Mouse (Mus musculus): ENCODE data around the gene Sim2. TPM values are rescaled to one million over a fixed set of nuclear protein-coding genes. Genes with fewer than 3 reads are reported as not detected.

The Sim2 gene
- total RNA-seq, 4 experiments from 2014 or later, result 0.18 to 1.4 (median 0.23) TPM; not detected in 1

DNA sequence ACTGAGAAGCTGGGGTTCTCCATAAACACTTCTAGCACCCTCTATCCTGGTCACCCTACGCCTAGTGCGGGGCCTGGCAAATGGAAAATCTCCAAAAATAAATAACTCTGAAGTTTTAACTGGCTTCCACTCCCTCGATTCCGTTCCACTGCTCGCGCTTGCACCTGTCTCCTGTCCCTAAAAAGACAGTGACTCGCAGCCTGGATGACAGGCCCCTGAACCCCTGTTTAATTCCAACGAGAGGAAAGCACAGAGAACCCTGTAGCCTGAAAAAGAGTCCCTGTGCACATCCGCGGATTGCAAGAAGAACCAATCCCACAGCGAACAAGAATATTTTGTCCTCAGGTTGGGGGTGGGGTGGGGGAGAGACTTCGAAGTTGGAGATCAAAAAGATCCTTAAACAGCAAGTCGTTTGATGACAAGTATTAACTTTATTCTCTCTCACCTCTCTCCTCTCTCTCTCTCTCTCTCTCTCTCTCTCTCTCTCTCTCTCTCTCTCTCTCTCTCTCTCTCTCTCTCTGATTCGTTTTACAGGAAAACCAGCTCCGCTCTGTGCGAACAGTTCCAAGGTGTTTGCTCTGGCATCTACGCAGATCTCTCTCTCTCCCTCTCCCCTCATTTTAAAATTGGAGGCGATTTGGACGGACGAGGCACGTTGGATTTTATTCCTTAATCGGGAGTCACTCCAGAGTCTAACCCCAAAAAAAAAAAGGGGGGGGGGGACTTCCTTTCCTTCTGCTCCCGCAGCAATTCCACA, 6.2 kb upstream of the Sim2 start:
- no peak for DNase-seq (ENCODE audit: low spot score in 2 of 2)

DNA sequence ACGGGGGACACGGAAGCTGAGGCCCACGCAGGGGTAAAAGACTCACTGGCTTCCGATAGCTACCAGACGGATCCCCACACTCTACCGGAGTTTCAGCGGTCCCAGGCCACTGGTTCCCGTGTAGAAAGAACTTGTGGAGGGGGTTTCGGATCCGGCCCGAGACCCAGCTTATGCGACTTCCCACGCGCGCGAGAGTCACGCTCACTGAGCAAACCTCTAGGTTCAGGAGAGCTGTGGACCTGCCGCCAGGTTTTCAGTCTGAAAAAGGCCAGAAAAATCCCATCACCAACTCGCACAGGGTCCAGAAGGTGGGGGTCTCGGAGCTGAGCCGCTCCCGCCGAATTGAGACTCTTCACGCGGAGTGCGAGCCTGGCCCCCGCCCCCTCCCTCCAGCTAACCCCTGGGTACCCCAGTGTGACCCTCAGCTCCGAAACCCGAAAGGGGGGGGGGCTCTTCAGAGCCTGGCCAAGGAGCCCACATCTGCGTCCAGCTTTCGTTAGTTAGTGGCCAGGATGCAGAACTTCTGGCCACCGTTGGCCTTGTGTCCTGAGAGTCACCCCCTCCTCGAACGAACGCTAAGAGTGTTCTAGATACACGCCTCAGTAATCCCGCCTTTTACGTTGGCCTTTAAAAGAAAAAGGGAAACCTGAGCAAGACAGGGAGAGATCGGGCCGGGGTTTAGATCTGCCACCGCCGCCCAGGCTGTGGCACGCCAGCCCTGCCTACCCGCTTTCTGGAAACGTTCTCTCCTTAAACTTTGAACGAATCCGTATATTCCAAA, 5.5 kb upstream of the Sim2 start:
- no peak for DNase-seq (ENCODE audit: low spot score in 2 of 2)

DNA sequence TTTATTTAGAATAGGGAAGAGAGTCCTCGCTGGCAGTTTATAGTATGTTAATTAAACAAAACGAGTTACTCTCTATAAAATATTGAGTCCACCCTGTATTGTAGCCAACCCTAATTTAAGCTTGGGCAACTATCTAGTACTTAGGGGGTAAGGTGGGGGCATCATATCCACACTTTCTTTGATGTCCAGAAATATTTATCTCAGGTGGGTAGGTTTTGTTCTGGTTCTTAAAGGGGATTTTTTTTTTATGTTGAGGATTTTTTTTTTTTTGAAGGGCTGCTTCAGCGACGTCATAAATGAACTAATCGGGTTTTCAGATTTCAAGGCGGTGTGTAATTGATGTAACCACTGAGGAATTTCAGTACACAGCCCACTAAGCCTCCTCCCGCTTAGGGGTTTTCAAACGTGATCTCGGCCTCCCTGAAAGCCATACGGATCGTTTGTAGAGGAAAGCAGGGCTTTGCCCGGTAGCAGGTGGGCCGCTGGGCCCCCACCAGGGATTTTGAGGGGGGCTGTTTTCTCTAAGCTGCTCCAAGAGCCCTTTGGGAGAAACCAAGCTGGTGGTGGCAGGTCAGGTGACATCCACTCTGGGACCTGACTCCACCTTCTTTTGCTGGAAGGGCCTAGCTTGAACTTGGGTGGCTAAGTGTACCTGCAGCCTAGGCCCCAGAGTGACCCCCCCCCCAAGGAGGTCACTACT, 4.7 kb upstream of the Sim2 start:
- no peak for DNase-seq (ENCODE audit: low spot score in 2 of 2)

DNA sequence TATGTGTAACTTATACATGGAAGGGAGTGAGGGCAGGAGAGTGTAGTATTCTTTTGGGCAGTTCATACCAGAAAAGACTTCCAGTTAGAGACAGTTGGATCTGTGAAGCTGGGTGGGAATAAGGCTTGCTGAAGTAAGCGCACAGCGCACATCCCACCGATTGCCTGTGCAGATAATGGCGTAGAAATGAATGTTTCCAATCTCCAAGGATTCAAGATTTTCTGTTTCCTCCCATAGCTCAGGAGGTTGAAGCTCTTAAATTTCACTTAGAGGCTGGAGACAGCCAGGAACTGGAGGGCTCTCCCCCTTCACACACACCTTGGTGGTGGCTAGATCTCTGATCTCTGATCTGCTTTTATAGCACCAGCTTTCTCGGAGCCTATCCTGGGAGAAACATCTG, 3.1 kb upstream of the Sim2 start:
- DNase-seq (ENCODE audit: low spot score in 2 of 2), result no peak

DNA sequence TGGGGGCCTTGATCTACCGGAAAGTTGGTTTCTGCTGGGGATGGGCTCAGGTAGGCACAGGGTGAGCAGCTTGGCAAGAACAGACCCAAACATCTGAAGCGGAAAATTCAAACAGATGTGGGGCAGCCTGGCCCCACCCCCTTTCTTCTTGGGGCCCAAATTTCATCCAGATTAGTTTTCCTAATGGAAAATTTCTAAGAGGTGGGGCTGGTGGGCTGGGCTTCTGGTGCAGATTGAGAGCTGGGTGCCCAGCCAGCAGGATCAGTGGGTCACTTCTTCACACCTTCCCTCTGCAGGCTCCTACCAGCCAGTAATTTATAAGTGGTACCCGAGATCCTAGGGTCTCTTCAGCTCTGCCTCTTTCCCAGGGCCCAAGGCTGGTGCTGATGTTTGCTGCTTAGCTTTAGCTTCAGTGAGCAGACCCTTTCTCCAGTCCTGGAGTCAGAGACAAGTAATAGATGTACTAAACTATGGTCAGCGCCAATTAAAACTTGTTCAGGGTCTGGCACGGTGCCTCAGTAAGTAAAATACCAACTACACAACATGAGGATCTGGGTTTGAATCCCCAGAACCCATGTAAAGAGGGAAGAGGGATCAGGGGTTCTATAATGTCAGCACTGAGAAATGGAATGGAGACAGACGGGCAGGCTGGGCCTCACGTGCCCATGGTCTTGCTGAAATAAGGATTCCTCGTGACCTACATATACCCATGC, 2.6 kb upstream of the Sim2 start:
- DNase-seq (ENCODE audit: low spot score in 2 of 2), result no peak

DNA sequence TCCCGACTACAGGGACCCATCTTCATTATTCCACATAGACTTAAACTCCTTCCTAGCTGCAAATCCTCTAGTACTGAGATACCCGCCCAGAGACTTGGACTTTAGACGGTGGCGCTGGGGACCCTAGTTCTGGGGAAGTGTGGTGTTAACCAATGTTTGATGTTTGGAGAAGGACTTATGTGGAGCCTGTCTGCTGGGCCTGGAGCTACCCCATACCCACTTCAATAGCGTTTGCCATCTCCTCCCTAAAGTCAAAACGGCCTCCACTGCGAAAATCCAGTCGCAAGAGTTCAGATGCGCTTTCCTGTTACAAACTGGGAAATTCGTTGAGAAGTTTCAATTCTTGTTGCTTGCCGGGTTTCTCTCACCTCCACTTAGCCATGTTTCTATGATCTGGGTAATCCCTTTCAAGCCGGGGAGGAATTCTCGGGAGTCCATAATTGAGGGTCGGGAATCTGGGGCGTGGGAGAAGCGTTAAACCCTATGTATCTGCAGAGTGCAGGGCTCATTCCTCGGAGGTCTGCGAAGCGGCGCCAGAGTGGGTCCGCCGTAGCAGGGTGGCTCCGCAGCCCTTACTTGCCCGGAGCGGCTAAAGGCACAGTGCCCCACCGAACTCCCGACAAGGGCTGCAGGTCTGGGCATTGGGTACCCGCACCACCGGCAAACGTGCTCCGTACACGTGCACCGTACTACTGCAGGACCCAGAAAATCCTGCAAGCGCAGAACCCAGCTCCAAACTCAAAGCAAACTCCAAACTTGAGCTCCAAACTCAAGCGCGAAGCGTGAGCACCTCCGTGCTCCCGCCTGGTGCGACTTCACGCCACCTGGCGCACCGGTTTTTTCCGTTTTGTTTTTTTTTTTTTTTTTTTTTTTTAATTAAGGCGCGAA, 1.5 kb upstream of the Sim2 start:
- no peak for DNase-seq (ENCODE audit: low spot score in 2 of 2)

DNA sequence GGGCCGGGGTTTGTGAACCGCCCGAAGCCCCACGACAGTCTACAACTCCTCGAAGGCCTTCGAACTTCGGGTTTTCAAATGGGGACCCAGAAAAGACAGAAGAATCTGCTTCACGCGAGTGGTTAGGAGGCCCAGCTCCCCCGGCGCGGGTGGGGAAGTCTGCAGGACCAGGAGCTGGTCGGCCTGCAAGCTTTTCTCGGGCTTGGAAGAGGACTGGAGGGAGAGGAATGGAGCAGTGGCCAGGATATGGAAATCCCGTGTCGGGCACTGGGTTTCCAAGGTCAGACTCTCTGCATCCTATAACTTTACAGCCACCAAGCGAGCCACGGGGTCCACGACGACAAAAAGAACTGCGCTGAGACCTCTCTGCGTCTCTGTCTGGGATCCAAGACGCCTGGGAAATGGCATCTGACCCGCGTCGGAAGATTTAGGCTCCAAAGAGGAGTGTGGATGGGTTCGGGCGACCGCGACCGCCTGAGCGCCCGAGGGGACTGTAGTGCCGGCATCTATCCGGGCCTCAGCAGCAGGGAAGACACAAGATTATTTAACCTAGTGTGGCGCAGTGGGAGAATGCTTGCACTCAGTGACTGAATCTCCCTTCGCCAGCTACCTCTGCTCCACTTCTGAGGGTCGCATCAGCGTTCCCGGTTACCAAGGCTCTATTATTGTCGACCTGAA, 744 bp upstream of the Sim2 start:
- no peak for DNase-seq (ENCODE audit: low spot score in 2 of 2)

DNA sequence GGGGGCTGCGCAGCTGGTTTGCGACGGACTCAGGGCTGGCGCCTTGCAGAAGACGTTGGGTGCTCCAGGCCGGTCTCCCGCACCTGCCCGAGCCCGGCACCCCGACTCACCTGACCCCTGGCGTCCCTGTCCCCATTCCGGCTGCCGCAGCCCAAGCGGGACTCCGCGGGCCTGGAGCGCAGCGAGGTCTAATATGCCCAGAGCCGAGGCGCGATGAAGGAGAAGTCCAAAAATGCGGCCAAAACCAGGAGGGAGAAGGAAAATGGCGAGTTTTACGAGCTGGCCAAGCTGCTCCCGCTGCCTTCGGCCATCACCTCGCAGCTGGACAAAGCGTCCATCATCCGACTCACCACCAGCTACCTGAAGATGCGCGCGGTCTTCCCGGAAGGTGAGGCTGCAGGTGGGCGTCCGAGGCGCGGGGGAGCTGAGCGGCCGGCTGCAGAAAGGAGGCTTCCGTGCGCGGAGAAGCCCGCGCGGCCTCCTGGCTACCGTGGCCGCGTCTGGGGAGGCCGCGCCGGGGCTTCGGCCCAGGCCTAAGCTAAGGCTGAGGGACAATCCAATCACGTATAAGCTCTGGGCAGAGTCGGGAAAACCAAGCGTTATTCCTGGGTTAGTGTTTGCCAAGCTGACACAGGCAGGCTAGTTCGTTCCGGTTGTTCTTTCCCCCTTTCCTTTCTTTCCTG, 1.0 kb downstream of the Sim2 start:
- no peak for DNase-seq (ENCODE audit: low spot score in 2 of 2)

DNA sequence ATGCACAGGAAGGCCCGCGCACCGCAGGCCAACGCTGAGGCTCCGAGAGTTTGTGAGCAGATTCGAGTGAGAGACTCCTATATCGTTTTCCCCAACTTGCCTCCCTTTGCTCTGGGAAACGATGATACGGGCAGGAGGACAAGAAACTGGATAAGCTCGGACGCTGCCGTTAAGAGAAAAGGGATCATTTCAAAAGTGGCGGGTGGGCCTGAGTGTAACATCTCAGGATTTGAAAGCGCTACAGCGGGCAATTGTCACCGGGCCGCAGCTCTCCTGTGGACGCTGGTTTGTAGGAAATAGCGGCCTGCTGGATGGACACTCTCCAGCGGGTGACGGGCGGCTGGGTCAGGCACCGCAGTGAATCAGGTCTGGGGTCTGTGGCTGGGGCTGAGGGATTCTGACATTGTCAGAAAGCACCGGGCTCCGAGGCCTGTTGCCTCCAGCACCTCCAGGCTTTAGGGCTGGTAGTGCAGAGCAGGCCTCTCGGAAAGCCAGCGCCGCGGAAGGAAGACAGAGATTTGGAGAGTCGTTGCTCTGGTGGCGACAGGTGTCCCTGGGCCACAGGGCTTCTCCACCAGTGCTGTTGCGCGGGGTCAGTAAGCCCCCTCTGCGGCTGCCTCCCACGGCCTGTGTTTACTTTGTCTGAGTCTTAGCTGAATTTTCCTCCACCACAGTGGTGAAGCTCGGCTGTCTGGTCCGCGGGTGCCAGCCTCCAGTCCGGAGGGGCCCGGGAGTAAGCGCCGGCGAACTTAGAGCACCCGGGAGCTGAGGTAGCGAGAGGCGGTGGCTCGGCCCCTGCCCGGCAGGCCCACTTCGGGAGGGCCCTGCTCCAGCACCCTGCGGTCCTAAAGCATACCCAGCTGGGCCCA, 2.2 kb downstream of the Sim2 start:
- DNase-seq (ENCODE audit: low spot score in 2 of 2), result no peak

DNA sequence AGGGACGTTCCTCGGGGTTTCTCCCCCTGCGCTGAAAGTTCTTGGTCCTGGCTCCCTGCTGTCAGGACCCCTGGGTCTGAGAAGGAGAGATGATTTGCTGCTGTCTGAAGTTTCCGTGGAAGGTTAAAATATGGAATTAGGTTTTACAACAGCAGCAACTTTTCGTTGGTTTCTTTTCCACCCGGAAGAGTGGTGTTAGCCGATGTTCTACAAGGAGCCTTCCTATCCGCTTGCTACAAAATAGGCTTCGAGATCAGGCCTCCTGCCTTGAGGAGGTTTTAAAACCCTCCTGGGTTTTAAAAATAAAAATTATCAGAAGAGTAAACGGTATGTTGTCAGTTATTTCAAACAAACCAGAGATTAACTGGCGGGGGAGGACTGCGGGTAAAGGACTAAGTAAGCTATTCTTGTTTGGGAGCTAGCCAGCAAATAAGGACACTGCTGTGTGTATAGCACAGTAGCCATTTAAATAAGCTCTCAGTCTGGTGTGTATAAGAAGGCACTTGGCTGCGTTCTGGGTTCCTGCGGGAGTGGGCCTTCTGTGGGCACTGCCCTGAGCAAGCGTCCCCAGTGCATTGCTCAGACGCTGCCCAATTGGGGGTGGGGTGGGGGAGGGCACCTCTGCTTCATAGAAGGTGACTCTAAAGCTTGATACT, 3.0 kb downstream of the Sim2 start:
- DNase-seq (ENCODE audit: low spot score in 2 of 2), result no peak

DNA sequence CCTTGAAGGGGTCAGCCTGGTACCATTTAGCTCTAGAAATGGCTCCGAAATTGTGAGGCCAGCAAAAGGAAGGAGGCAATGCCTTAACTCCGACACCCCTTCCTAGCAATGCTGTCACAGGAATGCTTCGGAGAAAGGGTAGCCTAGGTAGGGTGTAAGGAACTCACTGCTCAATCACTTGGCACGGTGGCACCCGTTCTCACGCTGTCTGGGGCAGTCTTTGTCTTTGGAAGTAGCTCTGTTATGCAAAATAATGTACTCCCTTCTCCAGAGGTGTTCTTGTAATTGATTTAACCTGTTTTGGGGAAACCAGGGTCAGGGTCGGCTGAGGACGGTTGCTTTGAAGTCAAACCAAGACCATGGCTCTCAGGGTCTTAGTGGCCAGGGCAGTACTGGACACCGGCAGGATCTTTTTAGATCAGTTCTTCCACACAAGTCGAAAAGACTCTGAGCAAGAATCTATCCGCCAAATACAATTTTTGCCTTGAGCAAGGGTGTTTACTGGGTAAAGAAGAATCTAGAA, 3.6 kb downstream of the Sim2 start:
- no peak for DNase-seq (ENCODE audit: low spot score in 2 of 2)

DNA sequence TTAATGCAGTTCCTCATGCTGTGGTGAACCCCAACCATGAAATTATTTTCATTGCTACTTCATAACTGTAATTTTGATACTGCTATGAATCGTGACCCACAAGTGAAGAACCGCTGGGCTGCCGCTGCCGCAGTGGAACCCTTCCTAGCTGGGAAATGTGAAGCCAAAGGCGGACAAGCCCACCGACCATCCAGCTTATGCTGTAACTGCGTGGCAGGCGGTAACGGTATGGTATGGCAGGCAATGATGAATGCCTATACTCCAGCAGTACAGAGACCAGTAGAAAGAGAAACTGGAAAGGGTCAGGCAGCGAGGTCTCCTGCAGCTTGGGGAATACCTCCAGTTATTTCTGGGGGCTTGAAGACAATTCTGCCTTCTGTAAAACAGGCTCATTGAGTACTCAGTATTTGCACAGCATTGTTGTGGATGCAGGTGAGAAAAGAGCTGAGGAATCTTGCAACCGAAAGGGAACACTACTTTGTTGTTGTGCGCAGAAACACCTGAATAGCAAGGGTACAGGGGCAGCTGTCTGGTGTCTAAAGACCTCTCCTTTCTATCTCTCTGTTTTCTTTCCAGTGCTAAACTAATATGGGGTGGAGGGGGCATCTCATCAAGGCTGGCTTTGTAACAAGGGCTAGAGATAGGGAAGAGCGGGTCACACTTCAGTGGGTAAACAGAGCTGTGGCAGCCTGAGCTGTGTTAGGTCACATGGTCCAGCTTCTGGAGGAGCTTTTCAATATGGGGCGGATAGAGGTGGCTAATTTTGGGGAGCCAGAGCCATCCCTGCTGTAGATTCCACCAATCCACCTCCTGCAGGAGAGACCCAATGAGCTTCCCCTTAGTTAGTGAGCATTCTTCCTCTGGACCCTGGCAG, 4.3 kb downstream of the Sim2 start:
- no peak for DNase-seq (ENCODE audit: low spot score in 2 of 2)

DNA sequence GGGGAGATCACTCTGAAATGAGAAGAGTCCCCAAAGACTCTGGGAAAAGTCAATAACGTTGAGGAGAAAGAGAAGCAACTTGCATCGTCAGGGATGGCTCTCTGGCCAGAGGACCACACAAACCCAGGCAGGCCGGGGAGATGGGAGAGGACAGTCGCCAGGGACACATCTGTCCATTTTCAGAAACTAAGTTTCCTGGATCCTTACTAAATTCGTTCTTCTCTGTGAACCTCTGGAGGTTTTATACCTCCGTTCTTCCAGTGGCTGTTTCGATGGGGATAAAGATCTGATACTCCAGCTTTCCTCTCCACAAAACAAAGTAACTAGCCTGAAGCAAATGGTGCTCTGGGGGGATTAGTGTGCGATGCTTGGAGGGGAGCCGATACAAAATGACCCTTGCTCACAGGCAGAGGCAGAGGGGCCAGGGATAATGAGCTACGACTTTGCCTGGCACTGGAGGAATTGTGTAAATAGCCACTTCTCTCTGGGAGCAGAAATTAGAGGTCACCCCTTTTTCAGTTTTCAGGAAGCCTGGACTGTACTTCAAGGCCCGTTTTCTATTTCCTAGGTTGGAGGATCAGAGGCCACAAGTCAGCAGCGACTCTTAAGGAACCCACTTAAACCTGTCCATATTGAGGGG, 7.9 kb downstream of the Sim2 start:
- no peak for DNase-seq (ENCODE audit: low spot score in 2 of 2)

DNA sequence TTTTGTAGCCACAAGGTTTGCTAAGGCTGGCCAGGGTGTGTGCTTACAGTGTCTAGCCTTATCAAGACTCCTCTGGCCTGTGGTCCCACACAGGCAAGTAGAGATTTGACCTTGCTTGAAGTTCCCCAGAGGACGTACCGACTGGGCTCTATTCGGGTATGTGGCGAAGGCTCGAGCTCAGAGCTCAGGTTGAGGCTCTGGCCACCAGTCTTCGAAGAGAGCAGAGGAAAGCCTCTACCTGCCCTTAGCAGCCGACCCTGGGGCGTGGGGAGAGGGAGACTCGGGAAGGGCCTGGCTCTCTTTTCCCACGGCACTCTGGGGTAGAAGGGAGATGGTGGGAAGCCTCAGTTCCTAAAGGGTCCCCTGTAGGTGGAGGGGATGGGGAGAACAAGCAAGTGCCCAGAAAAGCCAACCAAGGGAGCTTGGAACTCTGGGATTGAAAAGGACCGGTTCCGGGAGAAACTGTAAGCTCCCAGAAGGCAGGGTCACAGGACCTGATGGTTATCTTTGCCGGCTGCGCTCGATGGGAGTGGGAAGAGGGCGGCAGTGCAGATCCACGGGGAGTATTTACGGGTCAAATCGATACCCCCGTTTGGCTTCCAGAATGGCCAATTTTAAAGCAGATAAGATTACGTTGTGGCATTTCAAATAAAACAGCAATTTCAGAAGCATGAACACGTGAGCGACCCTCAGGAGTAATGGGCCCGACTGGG, 8.6 kb downstream of the Sim2 start:
- no peak for DNase-seq (ENCODE audit: low spot score in 2 of 2)

DNA sequence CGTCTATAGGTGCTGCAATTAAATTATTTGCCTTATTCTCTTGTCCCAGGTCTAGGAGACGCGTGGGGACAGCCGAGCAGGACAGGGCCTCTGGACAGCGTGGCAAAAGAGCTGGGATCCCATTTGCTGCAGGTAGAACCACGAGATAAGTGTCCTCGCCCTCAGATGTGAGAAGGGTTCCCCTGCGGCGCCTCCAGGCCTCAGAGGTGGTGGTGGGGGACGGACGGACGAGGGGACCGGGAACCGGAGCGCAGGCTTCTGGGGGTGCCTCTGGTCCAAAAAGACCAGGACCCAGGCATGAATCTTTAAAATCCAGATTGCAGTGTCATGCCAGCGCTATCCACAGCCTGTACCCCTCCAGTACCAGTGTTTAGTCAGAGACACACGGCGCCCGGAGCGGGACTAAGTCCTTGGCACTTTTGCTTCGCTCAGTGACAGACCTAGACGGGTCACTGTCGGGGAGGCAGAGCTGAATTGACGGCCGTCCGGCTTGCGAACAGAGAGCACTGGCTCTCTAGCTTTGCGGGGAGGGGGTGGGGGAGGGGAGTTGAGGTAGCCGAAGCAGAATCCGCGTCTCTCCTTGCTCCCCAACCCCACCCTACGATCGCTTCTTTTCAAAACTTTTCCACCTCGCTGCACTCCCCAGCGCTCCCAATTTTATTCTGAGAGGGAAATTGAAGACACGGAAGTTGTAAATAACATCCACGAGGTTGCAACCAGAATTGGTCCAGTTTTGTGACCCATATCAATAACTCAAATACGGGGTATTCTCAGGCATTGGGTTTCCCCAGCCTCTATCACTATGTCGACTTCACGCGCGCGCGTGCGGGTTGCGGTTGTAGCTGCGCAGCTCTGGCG, 9.7 kb downstream of the Sim2 start:
- DNase-seq (ENCODE audit: low spot score in 2 of 2), result no peak
